Mouse (Mus musculus) C2C12 (cell line): Measurements from ENCODE around the gene Crybg1. TPM values are rescaled to one million over a fixed set of nuclear protein-coding genes. Genes with fewer than 3 reads are reported as not detected.

ENCODE experiments used
- H3K27me3 ChIP-seq: one replicate; pipeline ENCODE4 v1.6.1; 2011; ENCODE audit not compliant: control insufficient read depth, insufficient read depth, insufficient read length
- H3K36me3 ChIP-seq: one replicate; pipeline ENCODE4 v1.6.1; 2011; ENCODE audit not compliant: control insufficient read depth, insufficient read depth
- H3K4me3 ChIP-seq: one replicate; pipeline ENCODE4 v1.5.1; 2011; ENCODE audit warnings: mild to moderate bottlenecking, control low read depth; ENCODE audit not compliant: poor library complexity, insufficient read depth, severe bottlenecking
- H3K79me2 ChIP-seq: one replicate; pipeline ENCODE4 v1.6.1; 2011; ENCODE audit not compliant: control insufficient read depth, insufficient read depth
- H3K79me3 ChIP-seq: one replicate; pipeline ENCODE4 v1.6.1; 2011; ENCODE audit warnings: low read depth, control low read depth
- H3ac ChIP-seq: one replicate; pipeline ENCODE3; 2011; ENCODE audit warnings: low read depth; ENCODE audit not compliant: control insufficient read depth, insufficient read length
- CEBPB ChIP-seq: IDR thresholded peaks from one replicate; pipeline ENCODE4 v1.6.1; 2011; ENCODE audit warnings: low read depth, mild to moderate bottlenecking, control low read depth, moderate library complexity
- CTCF ChIP-seq: IDR thresholded peaks from one replicate; pipeline ENCODE4 v1.5.1; 2011; ENCODE audit not compliant: control insufficient read depth, insufficient read depth, insufficient read length
- FOSL1 ChIP-seq: IDR thresholded peaks from one replicate; pipeline ENCODE4 v1.8.0; 2011; ENCODE audit warnings: mild to moderate bottlenecking, low read length; ENCODE audit not compliant: poor library complexity, insufficient read depth, severe bottlenecking
- MAX ChIP-seq: IDR thresholded peaks from one replicate; pipeline ENCODE4 v1.6.1; 2011; ENCODE audit warnings: mild to moderate bottlenecking, control low read depth
- MYOD1 ChIP-seq: IDR thresholded peaks from one replicate; pipeline ENCODE4 v1.6.1; 2011; ENCODE audit warnings: low read depth; ENCODE audit not compliant: control insufficient read depth, insufficient read length
- MYOG ChIP-seq: IDR thresholded peaks from one replicate; pipeline ENCODE4 v1.6.1; 2011; ENCODE audit not compliant: control insufficient read depth, insufficient read length; ENCODE audit errors: extremely low read depth
- USF1 ChIP-seq: IDR thresholded peaks from one replicate; pipeline ENCODE4 v1.6.1; 2011; ENCODE audit warnings: low read depth, mild to moderate bottlenecking, control low read depth, moderate library complexity
- polyA plus RNA-seq: library from polyadenylated mRNA; unstranded; fragments of >200 nt; fragmentation: generic; extraction: Trizol; gene quantifications from one replicate; pipeline ENCODE4 v1.2.1, GENCODE M21; 2012; ENCODE audit warnings: missing spikeins

The Crybg1 gene
- polyA plus RNA-seq, 1 experiment: 11.1 TPM

- no peak overlapping the region for H3K4me3 ChIP-seq
- no peak for TF ChIP-seq MYOG
- TF ChIP-seq MYOD1: no peak
- no peak for TF ChIP-seq CEBPB
- no peak for TF ChIP-seq USF1
- TF ChIP-seq FOSL1: no peak
- TF ChIP-seq CTCF: no peak
- TF ChIP-seq MAX: no peak
- no peaks in the 10 kb centered on the region for H3K27me3 ChIP-seq
These were observed 34.0 kb downstream of the Crybg1 start for GRCm38 (mm10) chr10:44114611-44115010.

GRCm38 (mm10) chr10:44112005-44112675 is 36.5 kb downstream of the Crybg1 start:
- Histone ChIP-seq H3K36me3 (no peaks in the 10 kb centered on the region), H3K4me3 (no peak overlapping the region), H3K79me2 (no peaks in the 10 kb centered on the region), H3ac (no peak overlapping the region), H3K27me3 (no peaks in the 10 kb centered on the region), H3K79me3 (no peaks in the 10 kb centered on the region)
- no peak for TF ChIP-seq MAX
- no peak for TF ChIP-seq MYOG
- peak; percentile 36 for TF ChIP-seq FOSL1
- peak; percentile 41 for TF ChIP-seq CEBPB

More at GRCm38 (mm10) chr10:44114611-44115010, 34.0 kb downstream of the Crybg1 start:
- no peaks in the 10 kb centered on the region for H3K79me2 ChIP-seq
- no peak overlapping the region for H3ac ChIP-seq
- no peaks in the 10 kb centered on the region for H3K79me3 ChIP-seq
- H3K36me3 ChIP-seq: no peaks in the 10 kb centered on the region

DNA sequence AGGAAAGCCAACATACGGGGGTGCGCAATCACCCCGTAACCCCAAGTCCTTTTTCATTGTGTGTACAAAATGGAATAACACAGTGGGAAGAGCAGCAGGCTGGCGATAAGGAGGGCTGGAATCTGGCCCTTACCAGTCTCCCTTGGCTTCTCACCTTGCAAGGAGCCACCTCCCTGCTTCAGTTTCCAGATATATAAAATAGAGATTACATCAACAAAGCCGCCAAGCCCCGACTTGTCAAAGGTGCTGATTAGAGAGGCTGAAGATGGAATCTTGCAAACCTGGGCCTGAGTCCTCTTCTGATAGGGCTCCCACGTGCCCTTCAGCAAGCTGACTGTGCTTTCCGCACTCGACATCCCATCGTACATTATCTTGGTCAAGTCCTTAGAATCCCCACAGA is 37.5 kb downstream of the Crybg1 start:
- Histone ChIP-seq H3K27me3 (no peaks in the 10 kb centered on the region), H3K4me3 (no peak overlapping the region), H3ac (no peak overlapping the region), H3K79me3 (no peaks in the 10 kb centered on the region), H3K36me3 (no peaks in the 10 kb centered on the region), H3K79me2 (no peaks in the 10 kb centered on the region)
- TF ChIP-seq MAX (no peak), CEBPB (no peak), MYOG (no peak), CTCF (no peak), USF1 (no peak), MYOD1 (no peak), FOSL1 (no peak)

DNA sequence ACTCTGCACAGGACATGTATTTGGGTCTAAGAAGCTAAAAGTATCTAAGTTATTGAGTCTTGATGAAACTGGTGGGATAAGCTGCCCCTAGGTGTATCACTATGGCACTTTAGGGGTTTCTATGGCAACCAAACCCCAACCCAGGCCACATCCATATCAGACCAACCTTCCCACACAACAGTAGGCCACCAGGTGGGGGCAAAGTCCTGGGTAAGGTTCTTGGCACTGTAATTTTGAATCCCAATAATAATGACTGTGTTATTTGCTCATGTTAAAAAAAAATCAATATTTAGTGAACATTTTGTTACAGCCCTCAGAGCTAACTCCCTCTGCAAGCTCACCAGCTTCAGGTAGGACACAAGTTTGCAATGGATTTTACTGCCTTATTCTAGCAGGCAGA is 38.2 kb downstream of the Crybg1 start:
- H3K36me3 ChIP-seq: no peaks in the 10 kb centered on the region
- no peaks in the 10 kb centered on the region for H3K79me3 ChIP-seq
- H3ac ChIP-seq: no peak overlapping the region
- no peak overlapping the region for H3K4me3 ChIP-seq
- no peaks in the 10 kb centered on the region for H3K27me3 ChIP-seq
- no peaks in the 10 kb centered on the region for H3K79me2 ChIP-seq
- TF ChIP-seq USF1: no peak
- no peak for TF ChIP-seq MYOG
- TF ChIP-seq FOSL1: no peak
- TF ChIP-seq CEBPB: no peak
- TF ChIP-seq CTCF: no peak
- TF ChIP-seq MYOD1: no peak
- no peak for TF ChIP-seq MAX

DNA sequence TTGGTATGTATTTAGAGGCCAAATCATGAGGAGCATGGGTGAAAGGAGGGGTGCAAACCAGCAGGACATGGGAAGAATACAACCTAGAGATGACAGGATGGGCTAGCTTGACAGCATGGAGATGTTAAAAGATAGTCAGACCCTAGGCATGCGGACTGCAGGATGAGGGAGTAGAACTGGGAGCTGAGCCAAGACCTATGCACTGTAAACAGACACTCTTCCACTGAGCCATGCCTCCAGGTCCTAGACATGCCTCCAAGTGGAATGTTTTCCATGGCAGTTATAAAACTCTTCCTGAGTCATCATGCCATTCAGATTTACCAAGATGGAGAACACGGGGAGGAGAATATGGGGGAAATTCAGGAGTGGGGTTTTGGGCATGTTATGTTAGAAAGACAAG is 53.9 kb downstream of the Crybg1 start:
- no peaks in the 10 kb centered on the region for H3K27me3 ChIP-seq
- no peaks in the 10 kb centered on the region for H3K79me2 ChIP-seq
- no peak overlapping the region for H3K4me3 ChIP-seq
- H3K79me3 ChIP-seq: no peaks in the 10 kb centered on the region
- H3K36me3 ChIP-seq: no peaks in the 10 kb centered on the region
- H3ac ChIP-seq: no peak overlapping the region
- TF ChIP-seq CEBPB (no peak), CTCF (no peak), FOSL1 (no peak), MYOD1 (no peak), USF1 (no peak), MAX (peak; percentile 52)

DNA sequence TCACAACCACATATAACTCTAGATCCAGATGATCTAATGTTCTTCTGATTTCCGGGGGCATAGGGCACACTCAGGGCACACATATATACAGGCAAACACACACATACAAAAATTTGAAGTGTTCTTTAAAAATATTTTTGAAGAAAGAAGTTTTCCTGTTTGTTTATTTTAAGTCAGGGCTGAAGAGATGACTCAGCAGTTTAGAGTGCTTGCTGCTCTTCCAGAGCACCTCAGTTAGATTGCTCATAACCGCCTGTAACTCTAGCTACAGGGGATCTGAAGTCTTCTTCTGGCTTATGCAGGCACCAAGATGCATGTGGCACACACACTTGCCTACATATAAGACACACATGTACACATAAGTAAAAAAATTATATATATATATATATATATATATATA is 56.9 kb downstream of the Crybg1 start:
- no peaks in the 10 kb centered on the region for H3K36me3 ChIP-seq
- H3K79me3 ChIP-seq: no peaks in the 10 kb centered on the region
- no peaks in the 10 kb centered on the region for H3K27me3 ChIP-seq
- TF ChIP-seq MYOG (no peak), FOSL1 (no peak)
- H3K79me2 ChIP-seq: no peaks in the 10 kb centered on the region
- no peak overlapping the region for H3K4me3 ChIP-seq
- no peak overlapping the region for H3ac ChIP-seq
